Mouse (Mus musculus): Measurements from ENCODE around the gene Fam49a.
"Not testable (repeated sequence)": the region's sequence is repeated elsewhere in the genome, so short reads cannot be mapped to it uniquely, and the experiment has no call there.

Fam49a gene

DNA sequence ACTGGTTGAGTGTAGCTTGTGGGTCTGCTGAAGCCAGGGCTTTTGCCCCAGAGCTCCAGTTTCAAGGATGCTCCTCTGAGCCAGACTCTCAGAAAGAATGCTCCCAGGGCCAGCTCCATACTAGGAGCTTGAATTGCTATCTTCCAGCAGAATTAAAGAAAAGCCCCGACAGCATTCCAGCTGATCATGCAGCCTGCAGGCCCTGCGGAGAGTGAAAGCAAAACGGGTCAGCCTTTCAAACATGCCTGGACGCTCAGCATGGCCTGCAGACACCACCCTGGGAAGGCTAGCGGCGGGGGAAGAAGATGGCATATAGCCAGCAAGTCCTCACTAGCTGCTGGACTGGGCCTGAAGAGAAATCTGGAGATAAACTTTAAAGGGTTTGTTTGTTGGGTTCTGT is 55.0 kb downstream of the Fam49a start:
- DNase-seq = peak; percentile 17

DNA sequence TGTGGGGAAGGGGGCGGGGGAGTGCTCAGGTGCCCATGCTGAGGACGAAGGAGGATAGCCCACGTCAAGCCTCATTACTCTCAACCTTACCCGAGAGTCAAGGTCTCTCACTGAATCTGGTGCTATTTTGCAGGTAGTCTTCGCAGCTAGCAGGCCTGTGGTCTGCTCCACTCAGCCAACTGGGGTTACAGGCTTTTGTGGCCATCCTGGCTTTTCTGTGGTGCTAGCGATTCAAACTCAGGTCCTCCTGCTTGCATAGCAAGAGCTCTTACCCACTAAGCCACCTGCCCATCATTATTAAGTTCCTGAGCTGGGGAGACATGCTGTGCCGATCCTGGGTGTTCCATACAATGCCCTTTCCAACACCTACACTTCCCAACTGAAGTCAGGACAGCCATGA is 55.7 kb downstream of the Fam49a start:
- no peak for DNase-seq

DNA sequence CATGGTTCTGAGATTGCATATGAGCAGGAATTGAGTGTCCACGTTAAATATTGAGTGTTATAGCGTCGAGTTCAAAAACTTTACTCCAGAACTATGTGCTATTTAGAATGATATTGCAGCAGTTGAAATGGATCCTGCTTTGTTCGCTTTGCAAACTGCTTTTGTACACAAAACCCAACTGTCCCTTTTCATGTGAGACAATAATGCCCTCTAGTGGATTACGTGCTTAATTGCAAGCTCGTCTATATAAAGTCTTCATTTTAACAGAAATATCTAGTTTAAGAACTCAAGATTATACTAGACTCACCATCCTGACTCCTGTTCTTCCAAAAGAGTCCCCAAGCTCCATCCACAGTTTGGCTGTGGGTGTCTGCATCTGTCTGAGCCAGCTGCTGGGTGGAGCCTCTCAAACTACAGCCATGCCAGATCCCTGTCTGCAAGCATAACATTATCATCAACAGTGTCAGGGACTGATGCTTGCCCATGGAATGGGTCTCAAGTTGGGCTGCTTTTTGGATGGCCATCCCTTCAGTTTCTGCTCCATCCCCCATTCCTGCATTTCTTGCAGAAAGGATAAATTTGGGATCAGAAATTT is 56.3 kb downstream of the Fam49a start:
- DNase-seq = no peak

DNA sequence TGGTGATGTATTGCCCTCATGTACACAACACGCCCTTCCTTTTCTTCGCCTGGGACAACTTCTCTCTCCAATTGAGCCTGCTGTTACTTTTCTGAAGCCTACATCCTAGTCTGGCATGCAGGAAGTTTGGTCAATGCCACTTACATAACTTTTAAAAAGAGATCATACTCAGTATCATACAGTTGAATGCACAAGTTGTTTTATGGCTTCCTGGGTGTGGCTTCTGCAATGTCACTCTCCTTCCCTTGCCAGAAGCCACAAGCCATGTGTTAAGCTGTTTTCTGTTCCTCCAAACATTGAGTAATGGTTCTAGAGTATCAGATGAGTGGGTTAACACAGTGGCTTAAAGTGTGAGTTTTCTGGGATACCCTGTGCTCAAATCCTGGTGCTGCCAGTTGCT is 58.8 kb downstream of the Fam49a start:
- no peak for DNase-seq

DNA sequence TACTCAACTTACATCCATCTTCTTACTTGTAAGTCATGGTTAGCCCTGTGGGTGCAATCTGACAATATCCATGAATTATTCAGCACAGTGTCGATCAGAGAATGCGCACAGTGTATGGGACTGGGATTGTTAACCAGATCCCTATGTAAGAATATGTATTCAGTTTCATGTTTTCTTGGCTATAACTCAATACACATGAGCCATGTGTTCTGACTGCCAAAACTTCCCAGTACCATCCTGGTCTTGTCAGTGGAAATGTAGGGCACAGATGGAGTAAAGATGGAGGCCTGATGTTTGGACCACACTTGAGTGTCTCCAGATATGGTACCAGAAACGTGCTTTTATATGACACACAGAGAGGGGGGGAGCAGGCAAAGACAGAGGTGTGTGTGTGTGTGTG is 59.2 kb downstream of the Fam49a start:
- DNase-seq = no peak

DNA sequence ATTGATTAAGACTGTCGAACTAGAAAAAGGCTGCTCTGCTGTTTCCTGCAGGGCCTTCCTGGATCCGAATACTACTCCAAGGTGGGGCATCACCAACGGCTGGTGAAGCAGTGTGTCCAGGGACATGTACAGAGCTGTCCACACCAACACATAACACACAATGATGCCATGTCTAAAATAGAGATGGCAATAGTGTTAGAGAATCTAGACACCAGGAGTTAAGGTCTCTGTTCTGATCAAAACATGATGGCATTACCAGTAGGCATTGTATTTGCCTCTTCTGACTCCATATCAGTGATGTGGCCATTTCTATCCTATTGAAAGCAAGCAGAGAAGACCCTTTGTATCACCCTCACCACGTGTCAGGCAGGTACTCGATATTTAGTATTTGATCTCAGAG is 61.1 kb downstream of the Fam49a start:
- no peak for DNase-seq

DNA sequence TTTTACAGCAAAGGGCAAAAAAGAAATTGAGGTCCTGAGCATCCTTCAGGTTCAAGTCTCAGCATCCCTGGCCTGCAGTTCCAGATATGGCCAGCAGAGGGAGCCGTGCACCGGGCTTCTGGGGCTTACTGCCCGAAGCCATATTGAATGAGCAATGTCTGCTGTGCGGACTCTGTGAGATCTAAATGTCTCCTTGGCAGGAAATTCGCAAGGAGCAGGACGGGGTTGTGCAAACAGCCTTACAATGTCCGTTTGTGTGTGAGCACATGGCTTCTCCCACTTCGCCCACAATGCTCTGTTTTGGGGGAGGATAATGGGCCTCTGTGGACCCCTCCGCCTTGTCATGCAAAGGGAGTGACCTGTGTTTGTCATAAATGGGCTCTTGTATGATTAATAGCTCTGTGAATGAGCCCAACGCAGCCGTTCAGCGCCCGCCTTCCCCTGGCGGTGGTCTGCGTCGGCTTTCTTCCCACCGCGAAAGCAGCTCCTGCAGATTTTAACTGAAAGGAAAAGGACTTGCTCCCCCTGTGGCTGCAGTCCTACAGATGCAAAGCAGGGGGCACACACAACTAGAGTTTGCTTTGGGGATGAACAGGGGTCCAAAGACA is 61.8 kb downstream of the Fam49a start:
- DNase-seq = peak; percentile 82

DNA sequence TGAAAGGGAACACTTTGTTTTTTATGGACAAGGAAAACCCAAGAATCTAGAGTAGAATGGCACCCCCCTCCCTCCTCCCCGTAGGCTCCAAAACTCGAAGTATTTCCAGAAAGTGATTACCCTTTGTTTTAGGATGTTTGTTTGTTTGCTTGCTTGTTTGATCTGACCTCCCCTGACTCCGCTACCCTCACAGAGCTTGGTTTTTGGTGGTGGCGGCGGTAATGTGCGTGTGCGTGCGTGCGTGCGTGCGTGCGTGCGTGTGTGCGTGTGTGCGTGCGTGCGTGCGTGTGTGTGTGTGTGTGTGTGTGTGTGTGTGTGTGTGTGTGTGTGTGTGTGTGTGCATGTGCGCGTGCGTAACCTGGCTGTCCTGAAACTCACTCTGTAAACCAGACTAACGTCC is 62.3 kb downstream of the Fam49a start:
- DNase-seq = not testable (repeated sequence)

DNA sequence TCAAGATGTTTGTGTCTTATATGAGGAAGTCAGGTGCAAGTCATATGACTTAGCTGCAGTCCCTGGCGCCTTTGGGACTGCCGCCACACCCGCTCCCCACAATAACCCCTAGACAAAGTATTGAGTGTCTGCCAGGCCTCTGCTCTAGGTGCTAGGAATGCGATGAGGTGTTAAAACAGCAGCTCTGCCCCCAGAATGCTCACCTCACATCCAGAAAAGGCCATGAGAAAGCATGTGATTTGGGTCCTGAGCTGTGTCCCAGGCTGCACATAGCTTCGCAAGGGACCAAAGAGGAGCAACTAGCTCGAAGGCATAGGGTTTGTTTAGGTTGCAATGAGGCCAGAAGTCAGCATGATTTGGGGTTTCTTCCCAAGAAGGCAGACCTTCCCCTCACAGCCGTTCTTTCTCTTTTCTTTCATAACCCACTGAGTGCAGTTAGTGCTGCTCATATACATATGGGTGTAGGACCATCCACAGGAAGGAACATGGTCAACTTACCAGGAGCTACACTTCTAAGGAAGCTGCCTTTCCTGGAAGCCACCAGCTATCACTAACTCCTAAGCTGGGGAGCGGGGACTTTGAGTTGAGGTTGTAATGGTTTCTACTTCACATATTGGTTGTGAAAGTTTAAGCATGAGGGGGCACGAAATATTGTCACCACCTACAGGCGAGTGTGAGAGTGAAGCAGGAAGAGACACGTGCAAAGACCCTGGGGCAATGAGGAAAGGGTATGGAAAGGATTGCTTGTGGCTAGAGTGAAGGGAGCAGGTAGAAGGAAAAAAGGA is 71.8 kb downstream of the Fam49a start:
- no peak for DNase-seq

DNA sequence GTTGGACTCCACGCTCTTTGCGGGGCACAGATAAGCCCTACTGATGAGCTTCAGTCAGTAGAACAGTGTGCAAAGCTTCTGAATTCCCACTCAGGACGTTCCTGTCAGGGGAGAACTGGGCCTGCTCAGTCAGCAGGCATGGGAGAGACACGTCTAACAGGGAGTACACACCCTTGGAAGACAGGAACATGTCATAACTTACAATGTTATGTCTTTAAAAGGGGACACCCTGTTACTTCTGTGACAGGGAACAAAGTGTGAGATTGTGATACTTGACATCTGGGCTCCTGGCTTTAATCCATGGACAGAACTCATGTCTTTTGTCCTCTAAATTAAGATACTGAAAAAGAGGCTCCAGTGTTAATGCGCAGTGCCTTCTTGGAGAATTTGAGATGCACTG is 72.5 kb downstream of the Fam49a start:
- DNase-seq = no peak

DNA sequence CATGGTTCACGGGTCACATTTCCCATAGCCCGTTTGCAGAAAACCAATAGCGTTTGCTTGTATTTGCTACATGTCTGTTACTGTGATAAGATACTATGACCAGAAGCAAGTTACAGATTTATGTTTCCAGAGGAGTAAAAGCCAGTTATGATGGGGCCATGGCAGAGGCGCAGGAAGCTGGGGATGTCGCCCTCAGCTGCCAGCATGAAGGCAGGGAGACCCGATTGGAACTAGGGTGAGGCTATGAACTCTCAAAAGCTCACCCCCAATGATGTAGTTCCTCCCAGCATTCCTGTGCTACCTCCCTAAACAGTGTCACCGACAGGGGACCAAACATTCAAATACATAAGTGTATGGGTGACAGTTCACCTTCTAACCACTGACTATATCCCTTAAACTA is 73.6 kb downstream of the Fam49a start:
- no peak for DNase-seq

DNA sequence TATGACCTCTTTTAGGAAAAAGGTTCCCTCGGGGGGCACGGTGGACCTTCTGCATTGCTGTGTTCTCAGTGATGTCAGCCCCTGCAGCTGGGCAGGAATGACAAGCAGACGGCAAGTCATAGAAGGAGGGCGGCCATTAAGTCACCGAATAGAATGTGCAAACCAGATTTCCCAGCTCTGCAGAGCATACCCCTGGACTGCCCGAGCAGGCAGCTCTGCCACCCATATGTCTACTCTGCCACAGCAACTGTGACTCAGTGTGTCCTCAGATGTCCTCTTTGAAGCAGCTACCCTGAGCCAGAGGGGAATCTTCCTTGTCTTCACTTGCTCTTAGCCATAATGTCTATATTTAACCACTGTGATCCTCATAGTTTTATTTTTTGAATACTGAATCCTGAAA is 75.4 kb downstream of the Fam49a start:
- DNase-seq = no peak

DNA sequence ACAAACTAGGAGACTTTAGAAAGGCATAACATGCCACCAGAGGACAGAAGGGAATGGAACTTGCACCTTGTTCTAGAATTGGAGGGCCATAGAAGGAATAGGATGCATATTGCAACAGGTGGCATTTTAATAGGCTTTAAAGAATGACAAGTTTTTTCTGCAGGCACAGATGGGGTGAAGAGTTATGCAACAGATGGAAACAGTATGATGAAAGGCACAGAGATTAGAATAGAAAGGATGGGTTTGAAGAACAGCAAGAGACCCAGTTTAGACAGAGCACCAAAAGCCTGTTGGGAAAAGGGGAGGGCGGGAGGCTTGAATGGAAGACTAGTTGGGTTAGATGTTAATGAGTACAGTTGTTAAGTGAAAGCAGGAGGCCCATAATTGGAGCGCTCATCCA is 81.4 kb downstream of the Fam49a start:
- no peak for DNase-seq

DNA sequence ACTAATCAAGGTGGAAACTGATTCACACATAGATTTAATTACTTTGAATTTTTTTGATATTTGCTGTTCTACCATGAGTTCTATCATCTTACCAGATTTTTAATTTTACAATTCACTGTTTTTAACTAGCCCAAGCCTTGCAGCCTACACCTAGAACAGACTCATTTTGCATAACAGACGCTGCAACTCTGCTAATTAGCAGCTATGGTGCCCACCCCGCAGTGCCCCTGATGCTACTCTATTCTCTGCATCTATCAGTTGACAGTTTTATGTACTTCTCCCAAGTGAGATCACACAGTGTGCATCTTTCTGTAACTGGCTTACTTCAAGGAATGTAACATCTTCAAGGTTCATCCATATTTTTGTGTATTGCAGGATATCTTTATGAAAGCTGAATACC is 86.7 kb downstream of the Fam49a start:
- DNase-seq = no peak

DNA sequence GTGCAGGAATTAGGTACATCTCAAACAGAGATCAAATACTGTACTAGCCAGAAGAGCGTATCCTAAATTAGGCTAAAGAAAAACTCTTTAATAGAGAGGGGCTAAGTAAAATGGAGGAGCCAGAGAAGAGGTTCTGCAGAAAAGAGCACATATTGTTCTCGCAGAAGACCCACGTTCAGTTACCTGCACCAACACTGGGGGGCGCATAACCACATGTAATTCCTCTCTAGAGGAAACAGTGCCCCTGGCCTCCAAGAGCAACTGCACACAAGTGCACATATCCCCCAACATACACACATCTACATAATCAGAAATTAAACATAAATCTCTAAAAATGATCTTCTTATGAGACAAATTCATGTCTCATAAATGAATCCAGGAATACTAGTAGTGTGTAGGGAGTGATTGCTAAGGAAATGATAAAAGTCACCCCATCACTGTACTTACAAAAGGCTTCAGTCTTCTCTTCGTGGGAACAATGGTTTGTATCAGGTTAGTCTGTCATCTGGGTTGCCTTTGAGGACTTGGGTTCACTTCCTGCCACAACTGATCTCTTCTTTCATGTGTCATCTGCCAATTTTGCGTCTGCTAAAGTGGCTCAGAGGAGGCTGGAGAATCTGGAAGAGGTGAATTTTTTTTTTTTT is 87.8 kb downstream of the Fam49a start:
- DNase-seq = no peak

DNA sequence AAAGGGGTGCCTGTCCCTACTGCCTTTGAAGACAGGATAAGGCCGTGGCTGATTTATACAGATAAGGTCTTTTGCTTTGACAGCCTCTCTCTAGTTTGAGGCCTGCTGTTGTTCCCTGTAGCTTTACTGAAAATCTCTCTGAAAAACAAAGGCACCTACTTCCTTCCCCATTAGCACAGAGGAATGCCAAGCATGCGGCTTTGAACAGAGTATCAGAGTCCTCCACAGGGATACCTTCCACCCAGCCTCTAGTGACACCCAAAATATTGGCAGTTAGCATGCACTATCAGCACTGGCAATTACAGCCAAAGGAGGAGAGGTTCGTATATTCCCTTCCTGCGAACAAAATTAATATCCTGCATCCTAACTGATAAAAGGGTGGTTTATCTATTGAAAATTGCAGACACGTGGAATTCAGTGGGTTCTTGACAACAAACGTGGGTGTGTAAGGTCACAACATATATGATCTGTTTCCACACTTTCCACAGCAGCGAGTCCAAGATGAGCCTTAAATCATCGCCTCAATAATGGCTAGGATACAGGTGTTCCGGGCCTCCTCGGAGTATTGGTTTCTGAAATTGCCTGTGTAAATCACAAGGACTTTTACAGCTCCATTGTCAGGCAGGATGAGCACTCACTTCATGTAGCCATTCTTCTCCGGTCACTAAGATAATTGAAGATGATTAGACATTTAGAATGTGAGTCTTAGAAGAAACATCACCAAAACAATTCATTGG is 90.0 kb downstream of the Fam49a start:
- DNase-seq = no peak

DNA sequence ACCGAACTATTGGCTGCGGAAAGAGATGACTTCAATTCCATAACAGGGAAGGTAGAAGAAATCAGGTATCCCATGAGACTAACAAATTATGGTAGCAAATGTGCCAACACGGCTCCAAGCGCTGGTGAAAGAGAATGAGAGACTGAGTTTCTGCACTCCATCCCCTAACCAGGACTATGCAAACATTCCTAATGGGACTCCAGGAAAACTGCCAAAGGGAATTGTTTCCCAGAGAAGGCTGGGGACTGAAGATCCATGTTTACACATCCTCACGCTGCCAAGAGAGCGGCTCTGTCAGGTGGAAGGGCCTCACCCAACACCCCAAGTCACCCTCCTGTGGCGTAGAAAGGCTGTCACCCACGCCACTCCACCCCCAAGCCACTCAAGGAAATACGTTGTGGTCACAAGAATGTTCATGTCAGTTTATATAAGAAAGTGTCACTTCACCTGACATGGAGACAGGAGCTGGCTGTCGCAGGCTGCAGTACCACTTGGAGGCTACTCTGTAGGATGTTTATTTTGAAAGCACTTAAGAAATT is 92.2 kb downstream of the Fam49a start:
- DNase-seq = no peak

DNA sequence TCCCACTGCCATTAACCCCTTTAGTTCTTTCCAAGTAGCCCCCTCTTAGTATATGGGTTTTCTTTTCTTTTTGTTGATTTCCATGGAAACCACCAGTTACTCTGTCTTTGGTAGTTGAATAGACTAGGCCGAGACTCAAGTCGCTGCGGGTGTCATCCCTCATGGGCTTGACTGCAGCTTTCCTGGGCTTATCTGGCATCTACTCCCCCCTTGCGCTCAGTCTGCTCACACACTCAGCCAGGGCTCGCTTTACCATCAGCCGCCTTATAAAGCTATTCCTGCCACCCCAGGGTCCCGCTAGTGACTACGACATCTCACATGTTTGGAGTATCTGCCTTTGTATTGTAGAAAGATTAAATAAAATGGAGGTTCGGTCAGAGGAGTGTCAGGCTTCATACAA is 94.1 kb downstream of the Fam49a start:
- DNase-seq = no peak

DNA sequence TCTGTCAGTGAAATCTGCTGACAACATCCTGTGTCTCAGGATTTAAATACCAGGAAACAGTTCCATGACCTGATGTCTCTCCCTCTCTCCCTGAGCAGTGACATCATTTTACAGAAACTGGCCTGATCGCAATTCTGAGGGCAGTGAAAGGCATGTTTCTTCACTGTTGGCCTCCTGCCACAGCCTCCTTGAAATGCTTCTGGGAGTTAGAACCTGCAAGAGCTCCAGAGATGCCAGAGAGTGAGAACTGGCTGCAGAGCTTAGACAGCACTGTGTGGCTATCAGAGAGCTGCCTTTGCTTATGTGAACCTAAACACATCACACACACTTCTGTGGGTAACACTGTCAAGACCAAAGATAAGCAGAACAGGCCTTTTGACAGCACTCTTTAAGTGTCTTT is 94.5 kb downstream of the Fam49a start:
- no peak for DNase-seq

DNA sequence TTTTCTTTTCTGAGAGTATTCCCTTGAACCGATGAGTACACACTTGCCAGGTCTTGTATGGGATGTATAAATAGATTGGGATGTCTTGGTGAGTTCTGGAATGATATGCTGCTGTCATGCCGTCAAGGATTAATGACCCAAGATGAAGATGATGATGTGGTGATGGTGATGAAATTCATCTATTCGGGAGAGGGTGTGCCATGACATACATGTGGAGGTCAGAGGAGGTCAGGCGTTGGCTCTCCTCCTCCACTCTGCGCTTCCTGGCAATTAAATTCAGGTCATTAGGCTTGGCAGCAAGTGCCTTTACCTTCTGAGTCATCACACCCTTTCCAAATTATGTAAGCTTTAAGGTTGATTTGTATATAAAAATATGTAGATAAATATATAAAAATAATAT is 95.0 kb downstream of the Fam49a start:
- DNase-seq = no peak

DNA sequence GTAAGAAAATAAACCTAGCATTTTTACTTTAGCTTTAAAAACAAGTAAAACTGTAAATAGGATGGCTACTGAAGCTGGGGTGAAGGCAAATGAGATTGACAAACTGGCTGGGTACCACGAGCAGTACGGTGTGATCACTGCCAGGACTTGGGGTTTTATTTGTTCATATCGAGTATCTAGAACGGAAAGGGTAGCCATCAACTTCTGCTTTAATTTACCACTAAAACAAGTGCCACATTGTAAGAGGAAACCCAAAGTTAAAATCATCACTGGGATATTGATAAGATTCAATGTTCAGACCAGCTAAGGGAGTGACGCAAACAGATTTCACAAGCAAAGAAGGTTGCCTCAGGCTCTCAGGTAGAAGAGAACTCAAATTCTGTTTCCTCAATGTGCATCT is 98.0 kb downstream of the Fam49a start:
- no peak for DNase-seq

DNA sequence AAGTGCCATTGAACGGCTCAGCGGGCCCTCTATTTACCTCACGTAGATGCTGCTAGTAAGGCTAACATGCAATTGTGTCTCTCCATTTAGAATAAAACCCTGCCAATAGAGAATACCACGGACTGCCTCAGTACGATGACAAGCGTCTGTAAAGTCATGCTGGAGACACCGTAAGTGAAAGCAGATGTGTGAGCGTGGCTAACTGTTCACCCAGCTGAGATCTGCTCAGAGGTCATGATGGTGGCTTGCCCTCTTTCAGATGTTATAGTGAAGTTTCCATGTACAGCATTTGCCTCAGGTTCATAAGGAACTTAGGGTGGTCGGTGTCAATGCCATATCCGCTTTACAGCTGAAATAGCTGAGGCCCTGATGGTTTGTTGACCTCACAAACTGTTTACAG is 100.4 kb downstream of the Fam49a start:
- no peak for DNase-seq

DNA sequence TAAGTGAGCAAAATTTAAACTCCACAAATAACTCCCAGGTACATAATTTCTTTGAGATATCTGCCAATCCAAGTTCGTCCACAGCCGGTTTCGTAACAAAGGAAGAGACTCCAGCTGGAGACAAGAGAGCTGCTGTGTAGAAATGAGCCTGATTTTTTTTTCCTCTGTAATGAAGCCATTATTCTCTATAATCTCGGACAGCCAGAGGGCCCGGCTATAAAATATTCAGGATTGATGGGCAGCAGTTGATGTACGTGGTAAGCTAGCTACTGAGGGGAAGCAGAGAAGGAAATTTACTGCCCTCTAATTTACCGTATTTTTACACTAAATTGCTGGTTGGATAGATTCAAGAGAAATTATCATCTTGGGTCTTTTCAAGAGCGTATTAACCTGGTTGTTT is 102.3 kb downstream of the Fam49a start:
- no peak for DNase-seq

Measured in liver (tissue).